Mouse (Mus musculus): Measurements from ENCODE around the gene Nup62cl.
A peak's percentile ranks its signal among the peaks of the same experiment; 100 is the strongest.

The Nup62cl gene

DNA sequence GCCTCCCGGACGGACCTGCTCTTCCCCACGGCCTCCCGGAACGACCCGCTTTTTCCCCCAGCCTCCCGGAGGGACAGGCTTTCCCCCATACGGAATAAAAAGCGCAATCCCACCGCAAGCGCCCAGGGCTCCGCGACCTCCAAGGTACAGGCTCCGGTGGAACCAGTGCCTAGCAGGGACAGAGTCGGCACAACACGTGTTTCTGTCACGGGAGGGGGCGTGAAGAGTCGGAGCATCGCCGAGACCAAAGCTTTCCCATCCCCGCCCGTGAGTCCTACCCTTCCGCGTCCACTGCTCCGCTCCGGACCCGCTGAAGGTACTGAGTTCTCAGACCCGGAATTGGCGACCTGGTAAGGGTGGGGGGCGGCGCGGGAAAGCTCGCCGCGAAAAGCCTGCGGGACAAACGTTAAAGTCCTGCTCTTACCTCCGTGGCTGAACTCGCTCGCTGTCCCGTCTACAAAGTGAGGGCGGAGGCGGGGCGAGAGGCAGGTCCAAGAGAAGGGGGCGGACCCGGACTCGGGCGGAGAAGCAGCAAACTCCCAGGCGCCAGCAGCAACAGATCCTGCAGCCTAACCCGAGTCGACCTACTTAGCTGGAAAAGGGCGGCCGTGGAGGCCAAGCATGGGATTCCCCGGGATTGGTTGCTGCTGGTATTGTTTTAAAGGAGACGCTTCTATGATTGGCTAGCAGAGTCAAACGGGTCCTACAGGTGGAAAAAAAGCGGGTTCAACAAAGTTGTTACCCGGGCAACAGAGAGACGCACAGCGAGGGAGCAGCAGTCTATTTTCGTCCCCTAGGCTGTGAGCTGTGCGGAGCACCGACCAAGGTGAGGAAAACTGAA is at the start of gene Nup62cl, which contains the start of gene Pih1h3b:
Gene Nup62cl (minus strand): TSS at position 578 of the 841 bp plus-strand sequence.
Gene Pih1h3b (plus strand): TSS at position 745 of the 841 bp plus-strand sequence.
- DNase-seq (ENCODE audit: low spot score in 2 of 2): peak; percentile 23 to 26

DNA sequence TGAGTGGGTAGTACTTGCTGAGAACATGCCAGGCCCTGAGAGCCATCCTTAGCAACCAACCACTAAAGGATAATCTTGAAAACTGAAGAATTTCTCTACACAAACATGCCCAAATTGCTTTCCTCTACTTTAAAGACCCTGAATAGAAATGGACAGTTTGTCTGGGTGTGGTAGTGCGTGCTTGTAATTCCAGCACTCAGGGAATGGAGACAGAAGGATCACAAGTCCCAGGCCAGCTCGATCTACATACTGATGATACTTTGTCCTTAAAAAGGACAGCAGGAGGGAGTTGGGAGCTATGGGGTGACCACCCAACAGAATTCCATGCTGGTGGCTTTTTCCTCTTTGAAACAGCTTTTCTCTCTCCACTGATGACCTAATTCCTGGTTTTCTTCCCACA is 31.6 kb upstream of the Nup62cl start:
- DNase-seq (ENCODE audit: low spot score in 2 of 2): no peak

DNA sequence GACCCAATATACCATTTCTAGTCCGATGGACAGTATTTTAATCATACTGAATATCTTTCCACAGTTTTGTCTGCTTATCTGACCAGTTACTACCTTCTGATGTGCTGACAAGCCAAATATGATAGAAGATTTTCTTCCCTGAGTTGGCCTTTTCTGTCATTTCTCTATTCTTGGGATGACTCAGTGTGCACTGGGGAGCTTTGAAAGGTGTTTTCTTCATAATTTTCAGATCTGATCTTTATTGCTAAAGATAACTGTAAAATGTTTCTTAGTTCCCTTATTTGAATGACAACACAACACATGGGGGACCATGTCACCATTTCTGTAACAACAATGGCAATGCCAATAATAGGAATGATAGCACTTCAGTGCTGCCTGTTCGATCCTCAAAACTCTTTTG is 20.0 kb upstream of the Nup62cl start:
- no peak for DNase-seq (ENCODE audit: low spot score in 2 of 2)

DNA sequence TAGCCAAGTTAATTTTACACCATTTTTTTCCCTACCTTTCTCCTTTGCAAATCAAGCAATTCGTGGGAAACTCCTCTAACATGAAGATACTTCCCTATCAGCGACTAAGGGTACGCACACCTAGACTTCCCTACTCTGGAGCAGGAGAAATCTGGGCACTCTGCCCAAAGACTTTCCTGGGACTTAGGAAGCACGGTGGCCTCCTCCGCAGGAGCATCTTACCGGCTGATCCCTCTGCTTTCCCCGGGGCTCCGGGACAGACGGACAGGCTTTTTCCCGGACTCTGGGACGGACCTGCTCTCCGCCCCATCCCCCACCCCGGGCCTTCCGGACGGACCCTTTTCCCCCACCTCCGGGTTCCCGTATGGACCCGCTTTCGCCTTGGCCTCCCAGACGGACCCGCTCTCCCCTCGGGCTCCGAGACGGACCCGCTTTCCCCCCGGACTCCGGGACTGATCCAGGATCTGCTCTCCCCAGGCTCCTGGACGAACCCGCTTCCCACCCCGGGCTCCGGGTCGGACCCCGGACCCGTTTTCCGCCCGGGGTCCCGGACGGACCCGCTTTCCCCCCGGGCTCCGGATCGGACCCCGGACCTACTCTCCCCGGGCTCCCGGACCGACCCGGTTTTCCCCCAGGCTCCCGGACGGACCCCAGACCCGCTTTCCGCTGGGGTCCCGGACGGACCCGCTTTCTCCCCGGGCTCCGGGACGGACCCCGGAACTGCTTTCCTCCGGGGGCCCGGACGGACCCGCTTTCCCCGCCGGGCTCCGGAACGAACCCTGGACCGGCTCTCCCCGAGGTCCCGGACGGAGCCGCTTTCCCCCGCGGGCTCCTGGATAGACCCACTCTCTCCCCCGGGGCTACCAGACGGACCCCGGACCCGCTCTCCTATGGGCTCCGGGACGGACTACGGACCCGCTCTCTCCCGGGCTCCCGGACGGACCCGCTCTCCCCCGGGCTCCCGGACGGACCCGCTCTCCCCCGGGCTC is 1.3 kb downstream of the Nup62cl start:
- DNase-seq (ENCODE audit: low spot score in 2 of 2): no peak

DNA sequence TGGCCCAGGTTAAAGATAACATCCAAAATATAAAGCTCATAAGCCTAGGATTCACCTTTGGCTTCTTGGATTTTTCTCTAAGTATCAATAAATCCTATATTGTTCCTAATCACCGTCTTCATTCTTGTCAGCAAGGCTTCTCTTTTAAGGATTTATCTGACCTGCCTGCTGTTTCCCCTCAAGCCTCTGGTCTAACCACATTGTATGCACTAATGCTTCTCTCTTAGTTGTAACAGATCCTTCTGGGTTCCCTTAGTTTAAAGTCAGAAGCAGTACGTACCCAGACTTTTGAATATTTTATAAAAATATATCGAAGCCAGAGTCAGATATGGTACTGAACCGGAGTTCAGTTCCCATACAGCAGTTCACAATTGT is 63.8 kb downstream of the Nup62cl start:
- DNase-seq (ENCODE audit: low spot score in 2 of 2): no peak

DNA sequence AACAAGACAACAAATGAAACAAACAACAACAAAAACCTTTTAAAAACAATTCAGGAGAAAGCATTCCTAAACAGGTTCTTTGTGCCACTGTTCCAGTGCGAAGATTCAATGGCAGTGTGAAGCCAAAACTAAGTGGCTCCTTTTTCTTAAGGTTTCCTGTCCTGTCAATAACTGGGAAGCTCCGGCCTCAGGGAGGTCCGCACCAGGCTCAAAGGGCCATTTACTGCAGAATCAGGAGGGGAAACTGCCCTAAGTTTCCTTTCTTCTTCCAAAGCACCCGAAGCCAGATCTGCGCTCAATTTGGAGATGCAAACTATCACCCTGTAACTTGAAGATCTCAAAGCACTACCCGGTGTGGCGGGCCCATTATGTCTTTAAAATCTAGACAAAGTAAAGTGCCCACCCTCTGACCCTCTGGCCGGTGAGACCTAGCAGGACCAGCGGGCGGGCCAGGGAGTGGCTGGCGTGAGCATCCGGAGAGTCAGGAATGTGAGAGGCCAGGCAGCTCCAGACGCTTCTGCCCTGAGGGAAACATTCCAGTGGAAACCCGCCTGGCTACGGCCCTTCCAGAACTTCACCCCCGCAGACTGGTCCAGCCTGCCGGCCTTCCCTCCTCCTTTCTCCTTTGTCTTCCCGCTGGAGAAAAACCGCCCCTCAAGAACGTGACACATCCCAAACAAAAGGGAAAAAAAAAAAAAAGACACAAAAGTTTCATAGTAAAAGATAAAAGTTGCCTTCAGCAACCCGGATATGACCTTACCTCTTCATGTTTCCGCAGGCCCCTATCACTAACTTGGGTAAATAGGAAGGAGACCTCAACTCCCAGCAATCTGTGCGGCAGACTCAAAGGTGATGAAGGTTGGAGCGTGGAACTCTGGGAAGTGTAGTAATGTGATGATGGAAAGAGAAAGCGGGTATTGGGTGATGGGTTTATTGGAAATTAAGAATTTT is 64.5 kb downstream of the Nup62cl start, which contains the start of gene Rbm41:
Gene Rbm41 (minus strand): TSS at position 856 of the 951 bp plus-strand sequence.
- DNase-seq (ENCODE audit: low spot score in 2 of 2): peak; percentile 60 to 64

DNA sequence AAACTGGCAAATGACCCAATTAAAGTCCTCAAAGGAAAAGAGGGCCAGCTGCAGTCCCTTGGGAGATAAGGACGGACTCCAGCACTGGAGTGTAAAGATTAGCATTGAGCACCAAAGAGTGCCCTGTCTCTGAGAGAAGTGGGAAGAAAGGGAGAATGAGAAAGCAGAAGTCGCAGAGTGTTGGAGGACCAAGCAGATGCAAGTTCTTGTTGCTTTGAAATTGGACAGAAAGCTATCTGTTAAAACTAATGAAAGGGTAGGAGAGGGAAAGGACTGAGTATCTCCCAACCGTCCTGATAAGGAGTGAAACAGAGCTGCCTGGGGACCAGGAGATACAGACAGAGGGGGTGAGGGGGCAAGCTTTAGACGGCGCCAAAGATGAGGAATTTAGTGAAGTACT is 80.4 kb downstream of the Nup62cl start:
- no peak for DNase-seq (ENCODE audit: low spot score in 2 of 2)

Measured in right cerebral cortex, postnatal 10 days (tissue).